Mouse (Mus musculus) T-helper 17 cell (primary cell): Measurements from ENCODE around the gene Sgf29.

ENCODE experiments used
- in situ Hi-C, 2 experiments: fragments of 300-600 bp; cut with MboI, MseI; formaldehyde crosslinking; loops; 1 replicate in 1 of 2; 2 replicates in 1 of 2; pipeline ENCODE4 v1.15.1; 2025; ENCODE audit warnings: high pct_unique_total_duplicates in 2 of 2

The Sgf29 gene

GRCm38 (mm10) chr7:126702861-126703756 is 54.0 kb downstream of the Sgf29 start:
- in situ Hi-C loops: no loop called here

GRCm38 (mm10) chr7:126703757-126704077 is 54.6 kb downstream of the Sgf29 start:
- in situ Hi-C loops: no loop called here

GRCm38 (mm10) chr7:126704121-126704980 is 55.2 kb downstream of the Sgf29 start:
- in situ Hi-C loops: no loop called here

- in situ Hi-C loops: no loop called here
Measured at GRCm38 (mm10) chr7:126707442-126708174, 58.5 kb downstream of the Sgf29 start, which contains the start of gene Coro1a. Gene Coro1a, minus strand, starts transcription at chr7:126707787.

GRCm38 (mm10) chr7:126708175-126708952 is 59.3 kb downstream of the Sgf29 start:
- in situ Hi-C loops: no loop called here

GRCm38 (mm10) chr7:126710266-126710665 is 61.2 kb downstream of the Sgf29 start:
- in situ Hi-C loops: no loop called here

GRCm38 (mm10) chr7:126711910-126712309 is 62.8 kb downstream of the Sgf29 start:
- in situ Hi-C loops: no loop called here

GRCm38 (mm10) chr7:126715679-126716078 is 66.6 kb downstream of the Sgf29 start:
- in situ Hi-C loops: no loop called here

GRCm38 (mm10) chr7:126717566-126717965 is 68.5 kb downstream of the Sgf29 start:
- in situ Hi-C loops: no loop called here

GRCm38 (mm10) chr7:126718787-126719337 is 69.8 kb downstream of the Sgf29 start:
- in situ Hi-C loops: no loop called here

- in situ Hi-C loops: no loop called here
Measured at GRCm38 (mm10) chr7:126721635-126722034, 72.5 kb downstream of the Sgf29 start.
